Mouse (Mus musculus) cortical plate, adult 2 months (tissue): Measurements from ENCODE around the gene Wars2.

Experiments used
- CTCF ChIP-seq: fragments of 200-500 bp; IDR thresholded peaks from 2 replicates; pipeline ENCODE4 v1.5.1; 2011; ENCODE audit warnings: mild to moderate bottlenecking, control low read depth, low read length; ENCODE audit not compliant: insufficient read depth; ENCODE audit errors: extremely low read depth
- POLR2A ChIP-seq: fragments of 200-500 bp; IDR thresholded peaks from 2 replicates; pipeline ENCODE4 v1.6.1; 2011; ENCODE audit warnings: mild to moderate bottlenecking, low read length, control low read depth; ENCODE audit not compliant: insufficient read depth; ENCODE audit errors: extremely low read depth

DNA sequence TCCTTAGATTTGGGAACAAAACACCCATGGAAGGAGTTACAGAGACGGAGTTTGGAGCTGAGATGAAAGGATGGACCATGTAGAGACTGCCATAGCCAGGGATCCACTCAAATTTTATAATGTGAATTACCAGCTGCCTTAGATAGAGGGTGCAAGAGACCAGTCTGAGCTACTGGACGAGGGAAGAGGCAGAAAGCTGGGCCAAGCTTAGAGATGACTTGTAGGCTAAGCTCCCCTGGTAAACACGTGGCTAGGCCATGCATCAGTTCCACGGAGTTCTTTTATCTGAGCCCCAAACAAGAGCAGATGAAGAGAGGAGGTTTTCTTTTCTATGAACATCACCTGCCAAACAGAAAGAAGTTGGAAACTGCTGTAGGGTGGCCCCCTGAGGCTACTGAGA is 26.9 kb downstream of the Wars2 start:
- TF ChIP-seq POLR2A (no peak), CTCF (no peak)
